Mouse (Mus musculus): ENCODE data around the gene Mier2. TPM values are rescaled to one million over a fixed set of nuclear protein-coding genes. Genes with fewer than 3 reads are reported as not detected.

Mier2 gene
- polyA plus RNA-seq, 1 experiment from 2014 or later, result 61.4 TPM

- H3K27ac ChIP-seq, result no peak overlapping the region
- H3K4me3 ChIP-seq (replicated peaks), result no peak overlapping the region
- H3K27me3 ChIP-seq, result no peaks in the 10 kb centered on the region
- no peak overlapping the region for H3K9ac ChIP-seq (replicated peaks)
- 90% methylated on average over 6 of the region's 6 CpGs for WGBS
- H3K9me3 ChIP-seq, result no peaks in the 10 kb centered on the region
- no peaks in the 10 kb centered on the region for H3K4me1 ChIP-seq (replicated peaks)
- no peaks in the 10 kb centered on the region for H3K36me3 ChIP-seq
- no peak overlapping the region for H3K4me2 ChIP-seq (replicated peaks)
- ATAC-seq, result no peak
Measured at GRCm38 (mm10) chr10:79573611-79574010, 18.6 kb upstream of the Mier2 start.

GRCm38 (mm10) chr10:79571314-79571713, 16.3 kb upstream of the Mier2 start:
- H3K4me2 ChIP-seq (replicated peaks), result no peak overlapping the region
- H3K4me1 ChIP-seq (replicated peaks), result no peaks in the 10 kb centered on the region
- no peaks in the 10 kb centered on the region for H3K9me3 ChIP-seq
- H3K27ac ChIP-seq, result no peak overlapping the region
- H3K9ac ChIP-seq (replicated peaks), result no peak overlapping the region
- H3K4me3 ChIP-seq (replicated peaks), result no peak overlapping the region
- H3K27me3 ChIP-seq, result no peaks in the 10 kb centered on the region
- ATAC-seq, result no peak
- no peaks in the 10 kb centered on the region for H3K36me3 ChIP-seq
- 97% methylated on average over 2 of the region's 2 CpGs for WGBS

DNA sequence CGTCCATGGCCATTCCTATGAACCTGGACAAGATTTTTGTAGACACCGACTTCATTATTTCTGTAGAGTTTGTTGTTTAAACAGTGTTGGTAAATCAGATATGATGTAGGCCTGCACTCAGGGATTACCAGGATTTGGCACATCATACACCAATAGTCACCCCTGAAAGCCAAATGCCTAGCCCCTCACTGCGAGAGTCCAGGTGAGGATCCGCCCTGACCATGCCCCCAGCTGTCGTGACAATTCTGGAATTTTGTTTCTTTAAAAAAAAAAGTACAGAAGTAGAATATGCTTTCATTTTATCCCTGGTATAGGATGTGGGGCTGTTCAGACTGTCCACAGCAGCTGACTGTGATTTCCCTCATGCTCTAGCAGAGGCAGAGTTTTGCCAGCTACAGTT, 14.9 kb upstream of the Mier2 start:
- Histone ChIP-seq H3K4me1 (replicated peaks) (no peaks in the 10 kb centered on the region), H3K27me3 (no peaks in the 10 kb centered on the region), H3K9ac (replicated peaks) (no peak overlapping the region), H3K9me3 (no peaks in the 10 kb centered on the region), H3K4me3 (replicated peaks) (no peak overlapping the region), H3K27ac (no peak overlapping the region), H3K36me3 (no peaks in the 10 kb centered on the region), H3K4me2 (replicated peaks) (no peak overlapping the region)
- ATAC-seq, result no peak
- 95% methylated on average over 5 of the region's 5 CpGs for WGBS

DNA sequence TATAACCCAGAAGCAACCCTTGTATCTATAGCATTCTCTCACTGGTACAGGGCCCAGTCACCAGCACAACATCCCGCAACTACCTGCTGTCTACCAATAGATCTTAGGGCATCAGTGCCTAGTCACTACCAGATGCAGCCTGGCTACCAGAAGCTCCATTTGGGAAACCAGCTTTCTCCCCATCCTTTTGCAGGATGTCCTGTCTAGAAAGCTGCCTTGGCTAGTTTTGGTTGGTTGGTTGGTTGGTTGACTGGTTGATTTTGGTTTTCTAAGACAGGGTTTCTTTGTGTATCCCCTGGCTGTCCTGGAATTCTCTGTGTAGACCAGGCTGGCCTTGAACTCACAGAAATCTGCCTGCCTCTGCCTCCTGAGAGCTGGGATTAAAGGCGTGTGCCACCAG, 4.7 kb upstream of the Mier2 start:
- H3K9me3 ChIP-seq, result no peaks in the 10 kb centered on the region
- H3K4me2 ChIP-seq (replicated peaks), result no peak overlapping the region
- 93% methylated on average over 2 of the region's 2 CpGs for WGBS
- H3K27ac ChIP-seq, result no peak overlapping the region
- no peak overlapping the region for H3K9ac ChIP-seq (replicated peaks)
- no peaks in the 10 kb centered on the region for H3K36me3 ChIP-seq
- no peak for ATAC-seq
- H3K4me3 ChIP-seq (replicated peaks), result no peak overlapping the region
- peaks cover 6% of the 10 kb centered on the region; the same call in 1 of the 2 replicates for H3K4me1 ChIP-seq (replicated peaks)
- no peaks in the 10 kb centered on the region for H3K27me3 ChIP-seq

DNA sequence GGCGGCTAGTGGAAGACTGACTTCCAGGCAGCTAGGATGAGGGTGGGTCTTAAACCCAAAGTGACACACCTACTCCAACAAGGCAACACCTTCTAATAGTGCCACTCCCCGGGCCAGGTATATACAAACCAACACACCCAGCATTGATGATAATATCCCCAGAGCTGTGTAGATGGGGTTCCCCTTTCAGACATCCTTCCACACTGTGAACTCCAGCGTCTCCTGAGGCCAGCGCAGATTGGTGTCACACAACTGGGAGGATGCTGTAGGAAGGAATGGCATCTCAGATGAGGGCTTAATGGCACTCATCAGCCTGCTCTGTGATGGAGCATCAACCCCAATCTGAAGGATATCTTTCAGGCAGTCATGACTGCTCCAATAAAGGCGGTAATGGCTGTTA, 2.5 kb upstream of the Mier2 start:
- no peak for ATAC-seq
- H3K27ac ChIP-seq, result no peak overlapping the region
- WGBS, result 97% methylated on average over 5 of the region's 5 CpGs

GRCm38 (mm10) chr10:79556951-79557350, 2.0 kb upstream of the Mier2 start:
- H3K9me3 ChIP-seq, result no peaks in the 10 kb centered on the region
- no peaks in the 10 kb centered on the region for H3K36me3 ChIP-seq
- no peaks in the 10 kb centered on the region for H3K27me3 ChIP-seq
- no peak for ATAC-seq
- no peak overlapping the region for H3K4me2 ChIP-seq (replicated peaks)
- no peak overlapping the region for H3K9ac ChIP-seq (replicated peaks)
- peaks cover 28% of the 10 kb centered on the region for H3K4me1 ChIP-seq (replicated peaks)
- H3K27ac ChIP-seq, result no peak overlapping the region
- no peak overlapping the region for H3K4me3 ChIP-seq (replicated peaks)
- 94% methylated on average over 5 of the region's 5 CpGs for WGBS

More for the DNA sequence above, 2.5 kb upstream of the Mier2 start:
- Histone ChIP-seq H3K4me3 (replicated peaks) (no peak overlapping the region), H3K4me1 (replicated peaks) (peaks cover 24% of the 10 kb centered on the region), H3K4me2 (replicated peaks) (no peak overlapping the region), H3K36me3 (no peaks in the 10 kb centered on the region), H3K9ac (replicated peaks) (no peak overlapping the region), H3K27me3 (no peaks in the 10 kb centered on the region), H3K9me3 (no peaks in the 10 kb centered on the region)

GRCm38 (mm10) chr10:79555238-79555724, 282 bp upstream of the Mier2 start:
- no peak; the same call in 1 of the 2 replicates for ATAC-seq
- WGBS, result 30% methylated on average over 7 of the region's 7 CpGs
- H3K9me3 ChIP-seq, result no peaks in the 10 kb centered on the region

GRCm38 (mm10) chr10:79553691-79554090, 1.3 kb downstream of the Mier2 start:
- 44% methylated on average over 10 of the region's 10 CpGs for WGBS
- Histone ChIP-seq H3K4me2 (replicated peaks) (peak overlapping the region; percentile 93), H3K27ac (no peak overlapping the region), H3K27me3 (no peaks in the 10 kb centered on the region), H3K4me1 (replicated peaks) (peaks cover 31% of the 10 kb centered on the region), H3K9me3 (no peaks in the 10 kb centered on the region), H3K9ac (replicated peaks) (peak overlapping the region; percentile 95), H3K4me3 (replicated peaks) (peak overlapping the region; percentile 91), H3K36me3 (peaks cover 21% of the 10 kb centered on the region)
- no peak for ATAC-seq

More at GRCm38 (mm10) chr10:79555238-79555724, 282 bp upstream of the Mier2 start:
- Histone ChIP-seq H3K36me3 (peaks cover 5% of the 10 kb centered on the region), H3K27me3 (no peaks in the 10 kb centered on the region), H3K4me3 (replicated peaks) (peak overlapping the region; percentile 91), H3K4me1 (replicated peaks) (peaks cover 31% of the 10 kb centered on the region), H3K4me2 (replicated peaks) (peak overlapping the region; percentile 93), H3K27ac (no peak overlapping the region), H3K9ac (replicated peaks) (peak overlapping the region; percentile 95)

- Histone ChIP-seq H3K4me3 (replicated peaks) (peak overlapping the region; percentile 91; the same call in 1 of the 2 replicates), H3K9me3 (no peaks in the 10 kb centered on the region), H3K27me3 (no peaks in the 10 kb centered on the region), H3K4me1 (replicated peaks) (peaks cover 31% of the 10 kb centered on the region), H3K9ac (replicated peaks) (peak overlapping the region; percentile 95; the same call in 1 of the 2 replicates), H3K4me2 (replicated peaks) (peak overlapping the region; percentile 93), H3K27ac (no peak overlapping the region), H3K36me3 (peaks cover 26% of the 10 kb centered on the region)
- ATAC-seq, result no peak
- 92% methylated on average over 6 of the region's 6 CpGs for WGBS
Measured at GRCm38 (mm10) chr10:79553176-79553575, 1.8 kb downstream of the Mier2 start.

- 93% methylated on average over 8 of the region's 8 CpGs for WGBS
- no peaks in the 10 kb centered on the region for H3K9me3 ChIP-seq
Measured at GRCm38 (mm10) chr10:79552531-79552930, 2.5 kb downstream of the Mier2 start.

DNA sequence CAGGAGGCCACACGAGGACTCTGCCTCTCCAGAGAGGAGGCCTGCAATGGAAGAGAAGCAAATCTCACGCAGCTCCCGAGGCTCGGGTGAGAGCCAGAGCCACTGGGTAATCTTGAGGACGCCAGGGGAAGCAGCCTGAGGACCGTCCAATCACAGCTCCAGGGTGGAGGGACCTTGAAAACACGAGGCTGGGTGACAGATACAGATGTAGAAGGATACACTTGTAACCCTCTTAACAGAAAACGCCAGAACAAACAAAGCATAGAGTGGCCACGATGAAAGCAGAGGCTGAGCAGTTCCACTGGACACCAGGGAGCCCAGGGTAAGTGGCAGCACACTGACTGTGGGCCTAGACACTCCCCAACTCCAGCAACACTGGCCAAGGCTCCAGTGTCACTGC, 4.6 kb downstream of the Mier2 start:
- H3K27ac ChIP-seq, result no peak overlapping the region
- H3K4me1 ChIP-seq (replicated peaks), result peaks cover 29% of the 10 kb centered on the region
- no peaks in the 10 kb centered on the region for H3K9me3 ChIP-seq
- no peak overlapping the region for H3K4me3 ChIP-seq (replicated peaks)
- 86% methylated on average over 9 of the region's 9 CpGs for WGBS
- peaks cover 54% of the 10 kb centered on the region for H3K36me3 ChIP-seq
- no peak for ATAC-seq
- H3K4me2 ChIP-seq (replicated peaks), result no peak overlapping the region
- H3K9ac ChIP-seq (replicated peaks), result no peak overlapping the region
- H3K27me3 ChIP-seq, result no peaks in the 10 kb centered on the region

More at GRCm38 (mm10) chr10:79552531-79552930, 2.5 kb downstream of the Mier2 start:
- H3K9ac ChIP-seq (replicated peaks), result no peak overlapping the region
- no peaks in the 10 kb centered on the region for H3K27me3 ChIP-seq
- H3K4me1 ChIP-seq (replicated peaks), result peaks cover 31% of the 10 kb centered on the region
- H3K27ac ChIP-seq, result no peak overlapping the region
- no peak overlapping the region for H3K4me2 ChIP-seq (replicated peaks)
- H3K4me3 ChIP-seq (replicated peaks), result no peak overlapping the region
- no peak for ATAC-seq
- peaks cover 33% of the 10 kb centered on the region for H3K36me3 ChIP-seq

DNA sequence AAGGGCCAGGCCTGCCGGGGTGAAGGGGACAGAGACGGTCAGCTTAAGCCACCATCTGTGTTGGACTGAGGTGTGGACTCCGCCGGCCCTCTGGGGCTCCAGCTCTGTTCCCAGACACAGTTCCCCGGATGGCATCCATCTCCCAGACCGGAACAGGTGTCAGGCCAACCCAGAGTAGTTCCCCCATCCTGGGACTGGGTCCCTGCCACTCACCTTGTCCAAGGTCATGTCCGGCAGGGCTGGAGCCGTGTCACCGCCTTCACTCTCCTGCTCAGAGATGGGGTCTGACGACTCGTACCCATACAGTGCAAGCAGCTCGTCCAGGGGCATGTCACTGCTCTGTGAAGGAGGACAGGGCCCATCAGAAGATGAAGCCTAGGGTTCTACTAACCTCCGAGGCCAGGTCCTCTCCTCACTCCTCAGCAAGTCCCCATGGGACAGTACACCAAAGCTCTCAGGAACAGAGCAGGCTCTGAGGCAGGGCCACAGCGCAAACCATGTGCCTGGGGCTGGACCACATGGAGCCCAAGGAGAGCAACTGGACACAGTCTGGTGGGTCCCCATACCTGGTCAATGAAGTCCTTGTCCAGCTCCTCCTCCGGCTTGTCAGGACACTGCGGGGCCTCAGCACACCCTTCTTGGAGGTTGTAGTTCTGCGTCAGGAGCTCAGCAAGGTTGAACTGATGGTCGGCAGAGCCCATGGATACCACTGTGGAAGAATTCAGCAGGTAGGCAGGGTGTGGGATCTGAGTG, 5.9 kb downstream of the Mier2 start:
- no peaks in the 10 kb centered on the region for H3K27me3 ChIP-seq
- peaks cover 23% of the 10 kb centered on the region for H3K4me1 ChIP-seq (replicated peaks)
- H3K9me3 ChIP-seq, result no peaks in the 10 kb centered on the region
- no peak overlapping the region for H3K4me3 ChIP-seq (replicated peaks)
- H3K4me2 ChIP-seq (replicated peaks), result no peak overlapping the region
- H3K27ac ChIP-seq, result no peak overlapping the region
- peaks cover 66% of the 10 kb centered on the region for H3K36me3 ChIP-seq
- 95% methylated on average over 18 of the region's 18 CpGs for WGBS
- no peak overlapping the region for H3K9ac ChIP-seq (replicated peaks)
- no peak for ATAC-seq

Measured in midbrain, embryonic 13.5 days (tissue).